Mouse (Mus musculus) adrenal gland (tissue): Measurements from ENCODE around the gene Trcg1.
"Not testable (repeated sequence)": the region's sequence is repeated elsewhere in the genome, so short reads cannot be mapped to it uniquely, and the experiment has no call there.

Experiments used
- intact Hi-C: fragments of 180-260 bp; cut with DNase I; formaldehyde crosslinking; loops from one replicate; pipeline ENCODE4 v1.15.1; 2025
- long read RNA-seq, 2 experiments: library from polyadenylated mRNA; unstranded; transcript quantifications; one replicate each; pipeline ENCODE4 v2.0.0; 2020; ENCODE audit warnings: borderline replicate concordance in 1 of 2; ENCODE audit not compliant: insufficient replicate concordance in 1 of 2

Trcg1 gene
- long read RNA-seq, experiment 1: 0 reads
- long read RNA-seq, experiment 2: 0 reads

- intact Hi-C loops: no loop called here
Measured at GRCm38 (mm10) chr9:57236256-57236655, at the start of gene Trcg1. Gene Trcg1, plus strand, starts transcription at chr9:57236556.

GRCm38 (mm10) chr9:57196708-57197107, 39.6 kb upstream of the Trcg1 start:
- intact Hi-C loops: no loop called here

GRCm38 (mm10) chr9:57197414-57197813, 38.9 kb upstream of the Trcg1 start:
- intact Hi-C loops: no loop called here

- intact Hi-C loops: no loop called here
Measured at GRCm38 (mm10) chr9:57202981-57203380, 33.4 kb upstream of the Trcg1 start.

- intact Hi-C loops: not testable (repeated sequence)
Measured at GRCm38 (mm10) chr9:57203571-57203970, 32.8 kb upstream of the Trcg1 start.

GRCm38 (mm10) chr9:57206896-57207295, 29.5 kb upstream of the Trcg1 start:
- intact Hi-C loops: loop anchor here (5.0 kb wide), 2 partner anchors 145 to 230 kb away; no protein-coding TSS in a partner anchor

GRCm38 (mm10) chr9:57209316-57209715, 27.0 kb upstream of the Trcg1 start:
- intact Hi-C loops: loop anchor here (5.0 kb wide), 2 partner anchors 143 to 228 kb away; no protein-coding TSS in a partner anchor

GRCm38 (mm10) chr9:57212448-57213222, 23.7 kb upstream of the Trcg1 start:
- intact Hi-C loops: loop anchor here (10.0 kb wide), 1 partner anchor 302 kb away; no protein-coding TSS in a partner anchor

GRCm38 (mm10) chr9:57214500-57214899, 21.9 kb upstream of the Trcg1 start:
- intact Hi-C loops: loop anchor here (10.0 kb wide), 1 partner anchor 300 kb away; no protein-coding TSS in a partner anchor

GRCm38 (mm10) chr9:57217220-57217619, 19.1 kb upstream of the Trcg1 start:
- intact Hi-C loops: loop anchor here (5.0 to 10.0 kb wide), 2 partner anchors 55 to 298 kb away; no protein-coding TSS in a partner anchor

GRCm38 (mm10) chr9:57218776-57219175, 17.6 kb upstream of the Trcg1 start:
- intact Hi-C loops: loop anchor here (5.0 to 10.0 kb wide), 2 partner anchors 56 to 296 kb away; no protein-coding TSS in a partner anchor

- intact Hi-C loops: loop anchor here (5.0 to 10.0 kb wide), 2 partner anchors 57 to 295 kb away; no protein-coding TSS in a partner anchor
Measured at GRCm38 (mm10) chr9:57219511-57219910, 16.8 kb upstream of the Trcg1 start.

- intact Hi-C loops: loop anchor here (10.0 kb wide), 1 partner anchor 326 kb away; no protein-coding TSS in a partner anchor
Measured at GRCm38 (mm10) chr9:57220356-57220755, 16.0 kb upstream of the Trcg1 start.

- intact Hi-C loops: loop anchor here (10.0 kb wide), 1 partner anchor 329 kb away; no protein-coding TSS in a partner anchor
Measured at GRCm38 (mm10) chr9:57223341-57223740, 13.0 kb upstream of the Trcg1 start.

- intact Hi-C loops: loop anchor here (10.0 kb wide), 1 partner anchor 331 kb away; no protein-coding TSS in a partner anchor
Measured at GRCm38 (mm10) chr9:57225780-57226627, 10.4 kb upstream of the Trcg1 start.

GRCm38 (mm10) chr9:57226628-57227122, 9.7 kb upstream of the Trcg1 start:
- intact Hi-C loops: loop anchor here (10.0 kb wide), 1 partner anchor 332 kb away; no protein-coding TSS in a partner anchor

GRCm38 (mm10) chr9:57227203-57227602, 9.2 kb upstream of the Trcg1 start:
- intact Hi-C loops: loop anchor here (10.0 kb wide), 1 partner anchor 332 kb away; no protein-coding TSS in a partner anchor

GRCm38 (mm10) chr9:57228186-57228585, 8.2 kb upstream of the Trcg1 start:
- intact Hi-C loops: loop anchor here (10.0 kb wide), 1 partner anchor 333 kb away; no protein-coding TSS in a partner anchor

GRCm38 (mm10) chr9:57229726-57230125, 6.6 kb upstream of the Trcg1 start:
- intact Hi-C loops: loop anchor here (10.0 kb wide), 1 partner anchor 335 kb away; no protein-coding TSS in a partner anchor

- intact Hi-C loops: no loop called here
Measured at GRCm38 (mm10) chr9:57230146-57230783, 6.1 kb upstream of the Trcg1 start.
